Mouse (Mus musculus) cerebellum, adult 9-11 months (tissue): ENCODE data around the gene Noxo1.
"Not testable (repeated sequence)": the region's sequence is repeated elsewhere in the genome, so short reads cannot be mapped to it uniquely, and the experiment has no call there.

Source experiments
- DNase-seq: peaks from one replicate; pipeline ENCODE4 v3.0.0; 2022

The Noxo1 gene

GRCm38 (mm10) chr17:24696011-24696697, at the start of gene Noxo1, which contains the start of gene Gfer:
Gene Noxo1, plus strand, starts transcription at chr17:24696234.
Gene Gfer, minus strand, starts transcription at chr17:24696156.
- peak; percentile 89 for DNase-seq

- no peak for DNase-seq
These were observed 49.7 kb upstream of the Noxo1 start for GRCm38 (mm10) chr17:24646381-24646780.

GRCm38 (mm10) chr17:24647493-24647892, 48.5 kb upstream of the Noxo1 start:
- peak; percentile 65 for DNase-seq

GRCm38 (mm10) chr17:24648731-24649377, 47.2 kb upstream of the Noxo1 start:
- DNase-seq: peak; percentile 69

- peak; percentile 87 for DNase-seq
These were observed 46.4 kb upstream of the Noxo1 start for GRCm38 (mm10) chr17:24649581-24650069.

- DNase-seq: peak; percentile 81
These were observed 45.9 kb upstream of the Noxo1 start, which contains the start of gene Slc9a3r2 for GRCm38 (mm10) chr17:24650070-24650616. Gene Slc9a3r2, minus strand, starts transcription at chr17:24650327.

- no peak for DNase-seq
These were observed 45.3 kb upstream of the Noxo1 start for GRCm38 (mm10) chr17:24650766-24651165.

GRCm38 (mm10) chr17:24651835-24652234, 44.2 kb upstream of the Noxo1 start:
- no peak for DNase-seq

GRCm38 (mm10) chr17:24653967-24654710, 41.9 kb upstream of the Noxo1 start:
- peak; percentile 73 for DNase-seq

GRCm38 (mm10) chr17:24654969-24655368, 41.1 kb upstream of the Noxo1 start:
- no peak for DNase-seq

GRCm38 (mm10) chr17:24658017-24658758, 37.8 kb upstream of the Noxo1 start, which contains the start of gene Npw:
Gene Npw, minus strand, starts transcription at chr17:24658457.
- no peak for DNase-seq

- DNase-seq: peak; percentile 43
These were observed 29.0 kb upstream of the Noxo1 start for GRCm38 (mm10) chr17:24667011-24667410.

GRCm38 (mm10) chr17:24667416-24667815, 28.6 kb upstream of the Noxo1 start:
- peak; percentile 84 for DNase-seq

GRCm38 (mm10) chr17:24669214-24669544, 26.9 kb upstream of the Noxo1 start:
- DNase-seq: not testable (repeated sequence)

GRCm38 (mm10) chr17:24669545-24670245, 26.3 kb upstream of the Noxo1 start, which contains the start of gene Zfp598:
Gene Zfp598, plus strand, starts transcription at chr17:24669687.
- peak; percentile 94 for DNase-seq

- peak; percentile 39 for DNase-seq
These were observed 25.7 kb upstream of the Noxo1 start for GRCm38 (mm10) chr17:24670246-24670844.

- DNase-seq: no peak
These were observed 24.7 kb upstream of the Noxo1 start for GRCm38 (mm10) chr17:24671346-24671745.

GRCm38 (mm10) chr17:24672141-24672540, 23.9 kb upstream of the Noxo1 start:
- no peak for DNase-seq

- no peak for DNase-seq
These were observed 21.8 kb upstream of the Noxo1 start for GRCm38 (mm10) chr17:24674277-24674676.

- DNase-seq: no peak
These were observed 19.8 kb upstream of the Noxo1 start for GRCm38 (mm10) chr17:24676187-24676586.

GRCm38 (mm10) chr17:24676877-24677276, 19.2 kb upstream of the Noxo1 start:
- DNase-seq: no peak
